Mouse (Mus musculus) liver, embryonic 14.5 days (tissue): ENCODE measurements around the gene Ntm. TPM values are rescaled to one million over a fixed set of nuclear protein-coding genes. Genes with fewer than 3 reads are reported as not detected.
A peak's percentile ranks its signal among the peaks of the same experiment; 100 is the strongest.

ENCODE experiments used
- ATAC-seq: fragments of 200-750 bp; cut with Nextera tagmentation; 2 replicates; pipeline ENCODE4 v1.8.0; 2017; ENCODE audit warnings: moderate number of reproducible peaks, mild to moderate bottlenecking, moderate library complexity; ENCODE audit not compliant: insufficient read depth
- DNase-seq, 3 experiments: peaks; one replicate each; pipeline ENCODE4 v3.0.0-alpha.2; 2012 to 2013; ENCODE audit warnings: low read depth in 3 of 3, low spot score in 3 of 3
- H3K27ac ChIP-seq: fragments of 300-500 bp; sonication (generic); 2 replicates; pipeline ENCODE4 v1.5.1; 2014; ENCODE audit warnings: moderate library complexity, mild to moderate bottlenecking, control low read depth, inconsistent platforms
- H3K27me3 ChIP-seq: fragments of 300-500 bp; sonication (generic); 2 replicates; pipeline ENCODE4 v1.6.1; 2014; ENCODE audit warnings: mild to moderate bottlenecking, low read length, moderate library complexity; ENCODE audit not compliant: control insufficient read depth, insufficient read depth
- H3K36me3 ChIP-seq: fragments of 300-500 bp; sonication (generic); replicated peaks from 2 replicates; pipeline ENCODE4 v1.6.1; 2014; ENCODE audit warnings: low read depth; ENCODE audit not compliant: control insufficient read depth, insufficient read depth
- H3K4me1 ChIP-seq, 2 experiments: fragments of 200-500 bp in 1 of 2; fragments of 300-500 bp in 1 of 2; sonication (generic) in 1 of 2; replicated peaks; 2 replicates each; pipeline ENCODE4 v1.6.1; 2012 to 2014; ENCODE audit warnings: antibody characterized with exemption in 1 of 2, inconsistent platforms in 1 of 2, low read length in 1 of 2; ENCODE audit not compliant: control insufficient read depth in 2 of 2, insufficient read depth in 2 of 2
- H3K4me2 ChIP-seq: fragments of 300-500 bp; sonication (generic); 2 replicates; pipeline ENCODE4 v1.6.1; 2014; ENCODE audit warnings: low read depth, mild to moderate bottlenecking, control low read depth, moderate library complexity
- H3K4me3 ChIP-seq, 2 experiments: fragments of 200-500 bp in 1 of 2; fragments of 300-500 bp in 1 of 2; sonication (generic) in 1 of 2; 2 replicates each; pipeline ENCODE4 v1.5.1; 2012 to 2014; ENCODE audit warnings: low read depth in 2 of 2, low read length in 2 of 2, mild to moderate bottlenecking in 2 of 2, control low read depth in 1 of 2, inconsistent platforms in 1 of 2, moderate library complexity in 1 of 2; ENCODE audit not compliant: insufficient read depth in 1 of 2
- H3K9ac ChIP-seq: fragments of 300-500 bp; sonication (generic); replicated peaks from 2 replicates; pipeline ENCODE4 v1.6.1; 2014; ENCODE audit warnings: mild to moderate bottlenecking, control low read depth, moderate library complexity
- H3K9me3 ChIP-seq: fragments of 300-500 bp; sonication (generic); 2 replicates; pipeline ENCODE4 v1.6.1; 2016; ENCODE audit warnings: low read length, mixed read lengths; ENCODE audit not compliant: control insufficient read depth
- CTCF ChIP-seq: IDR thresholded peaks from 2 replicates; pipeline ENCODE4 v1.5.1; 2016; ENCODE audit warnings: antibody characterized with exemption, low read depth, control low read depth
- EP300 ChIP-seq: IDR thresholded peaks from 2 replicates; pipeline ENCODE4 v1.6.1; 2016; ENCODE audit warnings: antibody characterized with exemption, low read depth
- whole genome bisulfite sequencing: fragments of 180-500 bp; shearing (Covaris S2); extraction: QIAGEN DNeasy Blood & Tissue Kit; methylation state at CpG from one replicate; pipeline ENCODE4 v1.1.7; 2014; ENCODE audit not compliant: insufficient replicate concordance; 5-methylcytosine and 5-hydroxymethylcytosine counted together
- polyA plus RNA-seq, 2 experiments: library from polyadenylated mRNA; depleted of rRNA in 1 of 2; stranded (reverse) in 1 of 2; unstranded in 1 of 2; fragments of >200 nt; fragmentation: Nextera tagmentation in 1 of 2; extraction: Ambion mirVana in 1 of 2; gene quantifications; 2 replicates each; pipeline versions ENCODE4 v1.2.1 to v1.2.3; 2012 to 2014

Gene Ntm
- polyA plus RNA-seq, 2 experiments, result 0.21 to 0.30 TPM

GRCm38 (mm10) chr9:29654885-29655284 lies 308.1 kb downstream of the Ntm start:
- no peaks in the 10 kb centered on the region for H3K27me3 ChIP-seq
- H3K4me1 ChIP-seq, result no peaks in the 10 kb centered on the region
- no peak overlapping the region for H3K4me2 ChIP-seq
- no peak overlapping the region for H3K9ac ChIP-seq
- H3K36me3 ChIP-seq, result no peaks in the 10 kb centered on the region
- ATAC-seq, result no peak
- TF ChIP-seq CTCF, result peak; percentile 88
- no peak for TF ChIP-seq EP300
- H3K4me3 ChIP-seq, result no peak overlapping the region
- no peak overlapping the region for H3K27ac ChIP-seq
- no peaks in the 10 kb centered on the region for H3K9me3 ChIP-seq
- 10% methylated on average over 6 of the region's 6 CpGs for WGBS
- DNase-seq, result no peak

GRCm38 (mm10) chr9:29653678-29654235 lies 309.2 kb downstream of the Ntm start:
- Histone ChIP-seq H3K4me1 (no peaks in the 10 kb centered on the region), H3K36me3 (no peaks in the 10 kb centered on the region), H3K27me3 (no peaks in the 10 kb centered on the region), H3K4me3 (no peak overlapping the region), H3K9ac (no peak overlapping the region), H3K9me3 (no peaks in the 10 kb centered on the region), H3K27ac (no peak overlapping the region), H3K4me2 (no peak overlapping the region)
- 59% methylated on average over 14 of the region's 14 CpGs for WGBS
- DNase-seq (no peak), ATAC-seq (no peak)
- TF ChIP-seq CTCF, result no peak
- no peak for TF ChIP-seq EP300

- no peak for ATAC-seq
- Histone ChIP-seq H3K4me1 (no peaks in the 10 kb centered on the region), H3K27ac (no peak overlapping the region), H3K36me3 (no peaks in the 10 kb centered on the region), H3K27me3 (no peaks in the 10 kb centered on the region), H3K4me2 (no peak overlapping the region), H3K4me3 (no peak overlapping the region), H3K9ac (no peak overlapping the region), H3K9me3 (no peaks in the 10 kb centered on the region)
- DNase-seq, result no peak
- 58% methylated on average over 7 of the region's 7 CpGs for WGBS
- TF ChIP-seq EP300, result no peak
- TF ChIP-seq CTCF, result no peak
Measured at GRCm38 (mm10) chr9:29652854-29653253, 310.1 kb downstream of the Ntm start.

GRCm38 (mm10) chr9:29651856-29652255 lies 311.1 kb downstream of the Ntm start:
- Histone ChIP-seq H3K4me3 (no peak overlapping the region), H3K27ac (no peak overlapping the region), H3K4me2 (no peak overlapping the region), H3K36me3 (no peaks in the 10 kb centered on the region), H3K9me3 (no peaks in the 10 kb centered on the region), H3K4me1 (no peaks in the 10 kb centered on the region), H3K9ac (no peak overlapping the region), H3K27me3 (no peaks in the 10 kb centered on the region)
- WGBS, result 46% methylated on average over 5 of the region's 5 CpGs
- ATAC-seq (no peak), DNase-seq (no peak)
- no peak for TF ChIP-seq CTCF
- TF ChIP-seq EP300, result no peak

GRCm38 (mm10) chr9:29651226-29651625 lies 311.7 kb downstream of the Ntm start:
- no peak overlapping the region for H3K27ac ChIP-seq
- H3K9me3 ChIP-seq, result no peaks in the 10 kb centered on the region
- no peak for DNase-seq
- TF ChIP-seq EP300, result no peak
- TF ChIP-seq CTCF, result no peak
- H3K9ac ChIP-seq, result no peak overlapping the region
- no peaks in the 10 kb centered on the region for H3K4me1 ChIP-seq
- H3K4me2 ChIP-seq, result no peak overlapping the region
- 43% methylated on average over 4 of the region's 4 CpGs for WGBS
- no peaks in the 10 kb centered on the region for H3K36me3 ChIP-seq
- H3K4me3 ChIP-seq, result no peak overlapping the region
- no peaks in the 10 kb centered on the region for H3K27me3 ChIP-seq
- ATAC-seq, result no peak
